Mouse (Mus musculus) spleen, adult 2 months (tissue): ENCODE measurements around the gene Prdm10.

Source experiments
- CTCF ChIP-seq: fragments of 200-500 bp; IDR thresholded peaks from 2 replicates; pipeline ENCODE4 v1.5.1; 2011; ENCODE audit warnings: mild to moderate bottlenecking, inconsistent platforms; ENCODE audit not compliant: insufficient read depth, insufficient read length, insufficient replicate concordance; ENCODE audit errors: extremely low read depth
- POLR2A ChIP-seq: fragments of 200-500 bp; IDR thresholded peaks from 2 replicates; pipeline ENCODE4 v1.6.1; 2011; ENCODE audit warnings: low read depth, low read length, inconsistent platforms

- TF ChIP-seq CTCF, result no peak
- TF ChIP-seq POLR2A, result no peak
Measured at GRCm38 (mm10) chr9:31313876-31314275, 33.5 kb downstream of the Prdm10 start.
